Mouse (Mus musculus) frontal cortex, adult (tissue): ENCODE data around the gene Prh1.
"Not testable (repeated sequence)": the region's sequence is repeated elsewhere in the genome, so short reads cannot be mapped to it uniquely, and the experiment has no call there.

Experiments
- ATAC-seq: cut with Nextera tagmentation; 2 replicates; pipeline ENCODE4 v1.9.2; 2017; ENCODE audit warnings: mild to moderate bottlenecking, moderate library complexity, mixed read lengths; ENCODE audit not compliant: low TSS enrichment

Prh1 gene

DNA sequence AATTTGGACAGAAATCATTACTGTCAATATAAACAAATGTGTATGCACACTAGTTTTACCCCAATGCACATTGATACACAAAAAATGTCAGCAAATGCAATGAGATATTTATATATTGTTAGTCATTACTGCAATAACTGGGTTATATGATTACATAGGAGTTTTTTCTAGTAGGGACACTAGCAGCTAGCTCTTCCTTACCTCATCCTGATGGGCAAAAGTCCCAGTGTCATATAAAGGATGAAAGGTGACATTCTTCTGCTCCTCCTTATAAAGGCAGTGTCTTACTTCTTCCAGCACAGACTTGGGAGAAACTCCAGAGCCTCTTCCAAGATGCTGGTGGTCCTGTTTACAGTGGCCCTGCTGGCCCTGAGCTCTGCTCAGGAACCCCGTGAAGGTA lies at the start of gene Prh1:
TSS of gene Prh1 (plus strand) at position 301 of the 400 bp plus-strand sequence.
- ATAC-seq: not testable (repeated sequence)

DNA sequence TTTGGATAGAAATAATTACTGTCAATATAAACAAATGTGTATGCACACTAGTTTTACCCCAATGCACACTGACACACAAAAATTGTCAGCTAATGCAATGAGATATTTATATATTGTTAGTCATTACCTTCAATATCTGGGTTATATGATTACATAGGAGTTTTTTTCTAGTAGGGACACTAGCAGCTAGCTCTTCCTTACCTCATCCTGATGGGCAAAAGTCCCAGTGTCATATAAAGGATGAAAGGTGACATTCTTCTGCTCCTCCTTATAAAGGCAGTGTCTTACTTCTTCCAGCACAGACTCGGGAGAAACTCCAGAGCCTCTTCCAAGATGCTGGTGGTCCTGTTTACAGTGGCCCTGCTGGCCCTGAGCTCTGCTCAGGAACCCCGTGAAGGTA lies 26.0 kb downstream of the Prh1 start, which contains the start of gene Prp2:
TSS of gene Prp2 (plus strand) at position 301 of the 400 bp plus-strand sequence.
- not testable (repeated sequence) for ATAC-seq
